Mouse (Mus musculus): ENCODE data around the gene Vmn1r23.

Vmn1r23 gene

DNA sequence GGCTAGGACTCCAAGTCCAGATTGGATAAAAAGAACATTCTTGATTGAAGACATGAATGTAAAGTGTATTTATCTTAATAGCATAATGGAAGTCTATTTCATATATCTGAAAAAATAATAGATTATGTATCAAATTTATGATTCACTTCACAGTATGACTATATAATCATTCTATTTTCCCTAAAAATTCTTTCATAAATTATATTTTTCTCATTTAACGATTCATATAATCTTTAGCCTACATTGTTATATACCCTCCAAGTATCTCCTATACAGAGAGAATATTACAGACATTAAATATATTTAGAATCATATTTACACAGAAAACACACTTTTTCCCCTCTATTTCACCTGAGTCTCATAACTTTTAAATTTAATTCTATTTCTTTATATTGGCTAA is at the start of gene Vmn1r23:
TSS of gene Vmn1r23 (minus strand) at position 101 of the 400 bp plus-strand sequence.
- in situ Hi-C loops (cut with MboI, MseI): no loop called here

- in situ Hi-C loops (cut with MboI, MseI): loop anchor here (10.0 kb wide), 1 partner anchor 1477 kb away; no protein-coding TSS in a partner anchor
Measured at GRCm38 (mm10) chr6:57961403-57961802, 34.8 kb upstream of the Vmn1r23 start, which contains the start of gene Vmn1r24. Vmn1r24 (minus strand) TSS chr6:57961503.

GRCm38 (mm10) chr6:57907928-57908327 is 18.7 kb downstream of the Vmn1r23 start, which contains the start of gene Vmn1r22:
Vmn1r22 (minus strand) TSS chr6:57908028.
- in situ Hi-C loops (cut with MboI, MseI): no loop called here
